Mouse (Mus musculus) liver, adult 10 weeks (tissue): ENCODE results near the gene Gm17174. TPM values are rescaled to one million over a fixed set of nuclear protein-coding genes. Genes with fewer than 3 reads are reported as not detected.

ENCODE experiments used
- polyA plus RNA-seq: library from polyadenylated mRNA; stranded (reverse); fragments of 350-450 nt; fragmentation: Illumina TruSeq; extraction: RNeasy Lipid Tissue Mini Kit (QIAGEN cat#74804); gene quantifications from one replicate; pipeline ENCODE4 v1.2.3, GENCODE M21; 2014; ENCODE audit warnings: low read depth, low replicate concordance

Gene Gm17174
- not detected for polyA plus RNA-seq

GRCm38 (mm10) chr14:51592039-51592438 lies at the start of gene Gm17174:
Gm17174 (minus strand) TSS chr14:51592139.

GRCm38 (mm10) chr14:51635566-51635965 lies 43.6 kb upstream of the Gm17174 start, which contains the start of gene Gm4181:
Gm4181 (minus strand) TSS chr14:51635666.

GRCm38 (mm10) chr14:51611210-51611609 lies 19.3 kb upstream of the Gm17174 start, which contains the start of gene Gm17078:
Gm17078 (minus strand) TSS chr14:51611310.

GRCm38 (mm10) chr14:51573963-51574362 lies 18.0 kb downstream of the Gm17174 start, which contains the start of gene Gm17175:
Gm17175 (minus strand) TSS chr14:51574063.

GRCm38 (mm10) chr14:51552490-51552889 lies 39.4 kb downstream of the Gm17174 start, which contains the start of gene Gm5622:
Gm5622 (plus strand) TSS chr14:51552790.

Other genes starting within 250 kb of the Gm17174 start
- not detected for gene Gm7247, start 230.4 kb downstream of the Gm17174 start, polyA plus RNA-seq
- not detected for gene Vmn2r88, start 181.3 kb downstream of the Gm17174 start, polyA plus RNA-seq
- not detected for gene Vmn2r89, start 140.3 kb downstream of the Gm17174 start, polyA plus RNA-seq
- not detected for gene Gm5622, start 39.3 kb downstream of the Gm17174 start, polyA plus RNA-seq
- gene Gm17175, start 18.1 kb downstream of the Gm17174 start, polyA plus RNA-seq: not detected
- gene Gm17078, start 19.2 kb upstream of the Gm17174 start, polyA plus RNA-seq: not detected
- not detected for gene Gm4181, start 43.5 kb upstream of the Gm17174 start, polyA plus RNA-seq
- not detected for gene Gm17079, start 103.3 kb upstream of the Gm17174 start, polyA plus RNA-seq
- not detected for gene Gm5800, start 125.0 kb upstream of the Gm17174 start, polyA plus RNA-seq
- gene Ang4, start 181.5 kb upstream of the Gm17174 start, polyA plus RNA-seq: not detected
- gene AY358078, start 207.9 kb upstream of the Gm17174 start, polyA plus RNA-seq: not detected